Mouse (Mus musculus) hindbrain, embryonic 13.5 days (tissue): Measurements from ENCODE around the gene Sbk1. TPM values are rescaled to one million over a fixed set of nuclear protein-coding genes. Genes with fewer than 3 reads are reported as not detected.
A peak's percentile ranks its signal among the peaks of the same experiment; 100 is the strongest.

ENCODE experiments used
- ATAC-seq: fragments of 200-750 bp; cut with Nextera tagmentation; 2 replicates; pipeline ENCODE4 v1.8.0; 2017; ENCODE audit warnings: moderate TSS enrichment; ENCODE audit not compliant: low FRiP score
- H3K27ac ChIP-seq: fragments of 300-500 bp; sonication (generic); 2 replicates; pipeline ENCODE4 v1.5.1; 2015; ENCODE audit warnings: inconsistent platforms, mild to moderate bottlenecking, moderate library complexity
- H3K27me3 ChIP-seq: fragments of 300-500 bp; sonication (generic); 2 replicates; pipeline ENCODE4 v1.6.1; 2015; ENCODE audit warnings: mild to moderate bottlenecking, inconsistent platforms
- H3K36me3 ChIP-seq: fragments of 300-500 bp; sonication (generic); 2 replicates; pipeline ENCODE4 v1.6.1; 2015; ENCODE audit warnings: mild to moderate bottlenecking, inconsistent platforms
- H3K4me1 ChIP-seq: fragments of 300-500 bp; sonication (generic); replicated peaks from 2 replicates; pipeline ENCODE4 v1.6.1; 2015; ENCODE audit warnings: inconsistent platforms
- H3K4me2 ChIP-seq: fragments of 300-500 bp; sonication (generic); 2 replicates; pipeline ENCODE4 v1.6.1; 2015; ENCODE audit warnings: inconsistent platforms, mild to moderate bottlenecking, moderate library complexity
- H3K4me3 ChIP-seq: fragments of 300-500 bp; sonication (generic); 2 replicates; pipeline ENCODE4 v1.5.1; 2015; ENCODE audit warnings: mild to moderate bottlenecking, inconsistent platforms
- H3K9ac ChIP-seq: fragments of 300-500 bp; sonication (generic); 2 replicates; pipeline ENCODE4 v1.6.1; 2015; ENCODE audit warnings: mild to moderate bottlenecking, inconsistent platforms
- H3K9me3 ChIP-seq: fragments of 300-500 bp; sonication (generic); 2 replicates; pipeline ENCODE4 v1.6.1; 2016; ENCODE audit warnings: inconsistent platforms
- WGBS: fragments of 180-500 bp; shearing (Covaris S2); methylation state at CpG from one replicate; pipeline ENCODE4 v1.1.7; 2015; 5-methylcytosine and 5-hydroxymethylcytosine counted together
- polyA plus RNA-seq: library from polyadenylated mRNA; unstranded; fragments of >200 nt; fragmentation: Nextera tagmentation; extraction: Ambion mirVana; gene quantifications from 2 replicates; pipeline ENCODE4 v1.2.1, GENCODE M21; 2015

The Sbk1 gene
- polyA plus RNA-seq = 248 and 253 TPM in 2 replicates

- under 1% methylated on average over 84 of the region's 85 CpGs for WGBS
- H3K27me3 ChIP-seq = peaks cover 17% of the 10 kb centered on the region; the same call in 1 of the 2 replicates
Measured at GRCm38 (mm10) chr7:126271712-126272683, at the start of gene Sbk1. Gene Sbk1 (plus strand): TSS chr7:126272619.

GRCm38 (mm10) chr7:126222753-126223152 lies 49.7 kb upstream of the Sbk1 start:
- Histone ChIP-seq H3K27ac (no peak overlapping the region), H3K4me2 (no peak overlapping the region), H3K27me3 (no peaks in the 10 kb centered on the region), H3K36me3 (no peaks in the 10 kb centered on the region), H3K4me1 (no peaks in the 10 kb centered on the region), H3K9ac (no peak overlapping the region), H3K4me3 (no peak overlapping the region), H3K9me3 (no peaks in the 10 kb centered on the region)
- ATAC-seq = no peak
- WGBS = 66% methylated on average over 3 of the region's 3 CpGs

More at GRCm38 (mm10) chr7:126271712-126272683, at the start of gene Sbk1:
- Histone ChIP-seq H3K4me2 (peak within 1 kb of the TSS; percentile 100), H3K9ac (peak within 1 kb of the TSS; percentile 100), H3K36me3 (peaks cover 22% of the 10 kb centered on the region), H3K4me1 (peaks cover 49% of the 10 kb centered on the region), H3K9me3 (no peaks in the 10 kb centered on the region), H3K4me3 (peak within 1 kb of the TSS; percentile 99), H3K27ac (peak within 1 kb of the TSS; percentile 99)
- peak; percentile 85 for ATAC-seq

GRCm38 (mm10) chr7:126226136-126226535 lies 46.3 kb upstream of the Sbk1 start:
- no peak overlapping the region for H3K9ac ChIP-seq
- H3K27ac ChIP-seq = no peak overlapping the region
- no peak overlapping the region for H3K4me2 ChIP-seq
- no peaks in the 10 kb centered on the region for H3K27me3 ChIP-seq
- 25% methylated on average over 5 of the region's 5 CpGs for WGBS
- no peak for ATAC-seq
- H3K36me3 ChIP-seq = no peaks in the 10 kb centered on the region
- no peaks in the 10 kb centered on the region for H3K9me3 ChIP-seq
- H3K4me3 ChIP-seq = no peak overlapping the region
- no peaks in the 10 kb centered on the region for H3K4me1 ChIP-seq

- Histone ChIP-seq H3K36me3 (no peaks in the 10 kb centered on the region), H3K4me2 (no peak overlapping the region), H3K4me3 (no peak overlapping the region), H3K9me3 (no peaks in the 10 kb centered on the region), H3K27me3 (no peaks in the 10 kb centered on the region), H3K4me1 (no peaks in the 10 kb centered on the region), H3K27ac (no peak overlapping the region), H3K9ac (no peak overlapping the region)
- ATAC-seq = no peak
- WGBS = 72% methylated on average over 8 of the region's 8 CpGs
Measured at GRCm38 (mm10) chr7:126230357-126231148, 41.9 kb upstream of the Sbk1 start.

- no peak overlapping the region for H3K27ac ChIP-seq
- H3K9me3 ChIP-seq = no peaks in the 10 kb centered on the region
- no peak overlapping the region for H3K9ac ChIP-seq
- ATAC-seq = no peak
- no peak overlapping the region for H3K4me3 ChIP-seq
- H3K36me3 ChIP-seq = no peaks in the 10 kb centered on the region
- H3K4me2 ChIP-seq = no peak overlapping the region
- H3K27me3 ChIP-seq = no peaks in the 10 kb centered on the region
- WGBS = 85% methylated on average over 8 of the region's 8 CpGs
- H3K4me1 ChIP-seq = no peaks in the 10 kb centered on the region
Measured at GRCm38 (mm10) chr7:126232345-126233071, 39.9 kb upstream of the Sbk1 start.

GRCm38 (mm10) chr7:126234611-126235010 lies 37.8 kb upstream of the Sbk1 start:
- H3K36me3 ChIP-seq = no peaks in the 10 kb centered on the region
- H3K27me3 ChIP-seq = no peaks in the 10 kb centered on the region
- H3K9ac ChIP-seq = no peak overlapping the region
- no peak overlapping the region for H3K4me3 ChIP-seq
- no peak overlapping the region for H3K27ac ChIP-seq
- no peaks in the 10 kb centered on the region for H3K4me1 ChIP-seq
- 89% methylated on average over 3 of the region's 3 CpGs for WGBS
- no peak for ATAC-seq
- no peaks in the 10 kb centered on the region for H3K9me3 ChIP-seq
- H3K4me2 ChIP-seq = no peak overlapping the region

GRCm38 (mm10) chr7:126236083-126236793 lies 36.2 kb upstream of the Sbk1 start:
- H3K9ac ChIP-seq = no peak overlapping the region
- H3K4me3 ChIP-seq = no peak overlapping the region
- 63% methylated on average over 11 of the region's 11 CpGs for WGBS
- H3K36me3 ChIP-seq = no peaks in the 10 kb centered on the region
- H3K4me1 ChIP-seq = no peaks in the 10 kb centered on the region
- no peak overlapping the region for H3K27ac ChIP-seq
- no peaks in the 10 kb centered on the region for H3K9me3 ChIP-seq
- H3K4me2 ChIP-seq = no peak overlapping the region
- H3K27me3 ChIP-seq = no peaks in the 10 kb centered on the region
- ATAC-seq = no peak

- Histone ChIP-seq H3K9ac (no peak overlapping the region), H3K4me2 (no peak overlapping the region), H3K36me3 (no peaks in the 10 kb centered on the region), H3K9me3 (no peaks in the 10 kb centered on the region), H3K4me3 (no peak overlapping the region), H3K27me3 (no peaks in the 10 kb centered on the region), H3K4me1 (no peaks in the 10 kb centered on the region), H3K27ac (no peak overlapping the region)
- WGBS = 83% methylated on average over 5 of the region's 5 CpGs
- no peak for ATAC-seq
Measured at GRCm38 (mm10) chr7:126236794-126237192, 35.6 kb upstream of the Sbk1 start.

- Histone ChIP-seq H3K36me3 (no peaks in the 10 kb centered on the region), H3K4me2 (no peak overlapping the region), H3K4me3 (no peak overlapping the region), H3K4me1 (no peaks in the 10 kb centered on the region), H3K27ac (no peak overlapping the region), H3K27me3 (0 out of 2 replicates have a peak, but pooled peaks cover 4% of the 10 kb centered on the region), H3K9ac (no peak overlapping the region), H3K9me3 (no peaks in the 10 kb centered on the region)
- WGBS = 83% methylated on average over 14 of the region's 14 CpGs
- no peak for ATAC-seq
Measured at GRCm38 (mm10) chr7:126240814-126241360, 31.5 kb upstream of the Sbk1 start.

- Histone ChIP-seq H3K27me3 (peaks cover 13% of the 10 kb centered on the region), H3K4me1 (peaks cover 11% of the 10 kb centered on the region), H3K36me3 (no peaks in the 10 kb centered on the region), H3K4me3 (no peak overlapping the region), H3K9ac (no peak overlapping the region), H3K9me3 (no peaks in the 10 kb centered on the region), H3K27ac (no peak overlapping the region), H3K4me2 (no peak overlapping the region)
- 78% methylated on average over 6 of the region's 6 CpGs for WGBS
- ATAC-seq = no peak
Measured at GRCm38 (mm10) chr7:126244168-126244750, 28.2 kb upstream of the Sbk1 start.

GRCm38 (mm10) chr7:126248088-126248487 lies 24.3 kb upstream of the Sbk1 start:
- Histone ChIP-seq H3K4me1 (peaks cover 11% of the 10 kb centered on the region), H3K4me3 (no peak overlapping the region), H3K4me2 (peak overlapping the region; percentile 26), H3K27me3 (peaks cover 13% of the 10 kb centered on the region), H3K9ac (peak overlapping the region; percentile 40; the same call in 1 of the 2 replicates), H3K27ac (no peak overlapping the region), H3K9me3 (no peaks in the 10 kb centered on the region), H3K36me3 (no peaks in the 10 kb centered on the region)
- ATAC-seq = no peak; the same call in 1 of the 2 replicates
- WGBS = 6% methylated on average over 6 of the region's 6 CpGs
